Mouse (Mus musculus): Measurements from ENCODE around the gene Bbs10.

Bbs10 gene

GRCm38 (mm10) chr10:111327957-111328356, 29.5 kb downstream of the Bbs10 start:
- DNase-seq: no peak

- peak; percentile 76 for DNase-seq
Observed at GRCm38 (mm10) chr10:111329326-111329725, 30.8 kb downstream of the Bbs10 start.

- no peak for DNase-seq
Observed at GRCm38 (mm10) chr10:111334902-111335301, 36.4 kb downstream of the Bbs10 start.

GRCm38 (mm10) chr10:111335517-111336352, 37.3 kb downstream of the Bbs10 start:
- DNase-seq: peak; percentile 32

- DNase-seq: peak; percentile 3
Observed at GRCm38 (mm10) chr10:111336353-111336713, 37.9 kb downstream of the Bbs10 start.

- DNase-seq: no peak
Observed at GRCm38 (mm10) chr10:111339296-111339695, 40.8 kb downstream of the Bbs10 start.

GRCm38 (mm10) chr10:111341761-111342160, 43.3 kb downstream of the Bbs10 start:
- DNase-seq: no peak

GRCm38 (mm10) chr10:111343555-111343954, 45.1 kb downstream of the Bbs10 start:
- DNase-seq: no peak

GRCm38 (mm10) chr10:111348263-111348662, 49.8 kb downstream of the Bbs10 start:
- no peak for DNase-seq

Data from kidney, postnatal 14 days (tissue).